Mouse (Mus musculus): Measurements from ENCODE around the gene Schip1. TPM values are rescaled to one million over a fixed set of nuclear protein-coding genes. Genes with fewer than 3 reads are reported as not detected.

Schip1 gene
- polyA plus RNA-seq, 1 experiment from 2014 or later = 71.8 TPM

DNA sequence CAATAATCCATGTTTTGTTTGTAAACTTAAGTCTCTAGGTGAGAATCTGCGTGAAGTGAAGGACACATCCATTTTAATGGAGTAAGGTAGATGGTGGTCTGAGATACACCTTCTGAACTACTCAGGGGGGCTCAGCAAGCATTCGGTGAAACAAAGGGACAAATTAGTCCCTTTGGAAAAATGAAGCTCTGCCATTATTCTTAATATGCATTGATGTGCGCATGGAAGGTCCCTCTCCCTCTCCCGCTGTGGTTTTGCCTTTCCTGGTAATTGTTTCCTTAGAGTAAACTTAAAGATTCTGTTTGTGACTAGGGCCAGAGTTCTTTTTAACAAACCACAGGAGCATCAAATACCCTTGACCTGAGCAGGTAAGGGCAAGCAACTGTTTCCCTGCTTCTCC, 242.1 kb downstream of the Schip1 start:
- no peak overlapping the region for H3K9ac ChIP-seq (ENCODE audit: low read depth, low read length)
- H3K27me3 ChIP-seq (ENCODE audit: insufficient read depth, low read length) = no peaks in the 10 kb centered on the region
- H3K27ac ChIP-seq = no peak overlapping the region
- H3K36me3 ChIP-seq (ENCODE audit: insufficient read depth, low read length) = no peaks in the 10 kb centered on the region
- no peak for ATAC-seq (replicated peaks; ENCODE audit: low FRiP score, low read depth)
- H3K4me2 ChIP-seq (ENCODE audit: low read length) = no peak overlapping the region
- WGBS = 65% methylated on average over 4 of the region's 4 CpGs
- no peaks in the 10 kb centered on the region for H3K4me1 ChIP-seq (replicated peaks; ENCODE audit: insufficient read depth, low read length)
- H3K9me3 ChIP-seq (replicated peaks; ENCODE audit: low read length) = no peaks in the 10 kb centered on the region
- TF ChIP-seq CTCF (IDR thresholded peaks at IDR 0.05; ENCODE audit: low read depth) = no peak
- DNase-seq (ENCODE audit: low spot score) = no peak
- H3K4me3 ChIP-seq (replicated peaks; ENCODE audit: low read depth, low read length) = no peak overlapping the region

DNA sequence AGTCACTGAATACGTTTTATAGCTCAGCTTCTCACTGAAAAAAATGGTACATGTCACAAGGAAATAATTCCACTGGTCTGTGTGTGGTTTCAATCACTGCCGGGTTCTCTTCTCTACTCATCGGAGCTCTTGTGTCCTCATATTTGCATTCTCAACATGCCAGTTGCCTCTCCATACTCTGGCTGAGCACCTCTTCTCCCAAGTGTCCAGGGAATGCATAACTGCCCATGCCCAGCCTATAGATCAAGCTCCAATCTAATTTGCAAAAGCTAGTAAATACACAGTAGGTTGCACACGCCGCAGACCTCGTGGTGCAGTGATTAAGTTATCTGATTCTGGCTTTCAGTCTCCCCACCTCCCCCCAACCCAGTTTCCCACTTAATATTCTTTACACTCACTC, 261.0 kb downstream of the Schip1 start:
- ATAC-seq (replicated peaks; ENCODE audit: low FRiP score, low read depth) (no peak), DNase-seq (ENCODE audit: low spot score) (no peak)
- Histone ChIP-seq H3K4me3 (replicated peaks; ENCODE audit: low read depth, low read length) (no peak overlapping the region), H3K9ac (ENCODE audit: low read depth, low read length) (no peak overlapping the region), H3K4me2 (ENCODE audit: low read length) (no peak overlapping the region), H3K27me3 (ENCODE audit: insufficient read depth, low read length) (no peaks in the 10 kb centered on the region), H3K36me3 (ENCODE audit: insufficient read depth, low read length) (no peaks in the 10 kb centered on the region), H3K9me3 (replicated peaks; ENCODE audit: low read length) (no peaks in the 10 kb centered on the region), H3K27ac (no peak overlapping the region), H3K4me1 (replicated peaks; ENCODE audit: insufficient read depth, low read length) (no peaks in the 10 kb centered on the region)
- whole genome bisulfite sequencing = 75% methylated on average over 6 of the region's 6 CpGs
- no peak for TF ChIP-seq CTCF (IDR thresholded peaks at IDR 0.05; ENCODE audit: low read depth)

DNA sequence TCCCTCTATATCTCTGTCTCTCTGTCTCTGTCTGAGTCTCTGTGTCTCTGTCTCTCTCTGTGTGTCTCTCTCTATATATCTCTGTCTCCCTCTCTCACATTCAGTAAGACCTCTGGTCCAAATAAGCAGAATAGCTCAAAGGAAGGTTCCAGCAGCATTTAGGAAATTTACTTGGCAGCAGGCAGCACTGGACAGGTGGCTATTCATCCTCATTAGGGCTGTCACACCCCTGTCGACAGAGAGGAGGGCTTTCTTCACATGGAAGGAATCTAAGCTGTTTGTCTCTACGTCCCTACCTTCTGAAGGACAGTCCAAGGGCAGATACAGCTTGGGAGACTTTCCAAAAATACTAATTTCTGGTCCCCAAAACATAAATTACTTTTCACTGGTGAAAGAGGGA, 267.9 kb downstream of the Schip1 start:
- no peak for TF ChIP-seq CTCF (IDR thresholded peaks at IDR 0.05; ENCODE audit: low read depth)
- no peaks in the 10 kb centered on the region for H3K9me3 ChIP-seq (replicated peaks; ENCODE audit: low read length)
- H3K4me3 ChIP-seq (replicated peaks; ENCODE audit: low read depth, low read length) = no peak overlapping the region
- DNase-seq (ENCODE audit: low spot score) (no peak), ATAC-seq (replicated peaks; ENCODE audit: low FRiP score, low read depth) (no peak)
- H3K4me1 ChIP-seq (replicated peaks; ENCODE audit: insufficient read depth, low read length) = no peaks in the 10 kb centered on the region
- 34% methylated on average over 2 of the region's 2 CpGs for WGBS
- H3K27me3 ChIP-seq (ENCODE audit: insufficient read depth, low read length) = no peaks in the 10 kb centered on the region
- H3K27ac ChIP-seq = no peak overlapping the region
- no peaks in the 10 kb centered on the region for H3K36me3 ChIP-seq (ENCODE audit: insufficient read depth, low read length)
- no peak overlapping the region for H3K4me2 ChIP-seq (ENCODE audit: low read length)
- no peak overlapping the region for H3K9ac ChIP-seq (ENCODE audit: low read depth, low read length)

DNA sequence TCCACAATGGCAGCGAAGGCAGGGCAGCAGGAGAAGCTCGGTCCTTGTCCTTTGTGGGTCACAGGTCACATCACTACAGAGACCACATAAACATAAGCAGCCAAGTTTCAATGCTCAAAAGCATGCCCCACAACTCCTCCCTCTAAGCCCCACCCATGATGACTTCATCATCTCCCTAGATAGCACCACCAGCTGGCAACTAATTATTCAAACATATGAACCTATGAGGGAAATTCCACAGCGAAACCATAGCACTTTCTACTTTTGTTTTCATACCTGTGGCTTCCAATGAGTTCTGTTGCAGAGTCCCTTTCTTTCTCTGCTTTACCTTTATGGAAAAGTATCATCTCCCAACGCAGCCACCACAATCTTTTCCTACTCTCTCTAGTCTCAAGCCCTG, 270.9 kb downstream of the Schip1 start:
- Histone ChIP-seq H3K27me3 (ENCODE audit: insufficient read depth, low read length) (no peaks in the 10 kb centered on the region), H3K4me2 (ENCODE audit: low read length) (no peak overlapping the region), H3K4me3 (replicated peaks; ENCODE audit: low read depth, low read length) (no peak overlapping the region), H3K27ac (no peak overlapping the region), H3K9ac (ENCODE audit: low read depth, low read length) (no peak overlapping the region), H3K4me1 (replicated peaks; ENCODE audit: insufficient read depth, low read length) (no peaks in the 10 kb centered on the region), H3K9me3 (replicated peaks; ENCODE audit: low read length) (no peaks in the 10 kb centered on the region), H3K36me3 (ENCODE audit: insufficient read depth, low read length) (no peaks in the 10 kb centered on the region)
- DNase-seq (ENCODE audit: low spot score) (no peak), ATAC-seq (replicated peaks; ENCODE audit: low FRiP score, low read depth) (no peak)
- WGBS = 93% methylated on average over 4 of the region's 4 CpGs
- TF ChIP-seq CTCF (IDR thresholded peaks at IDR 0.05; ENCODE audit: low read depth) = no peak

DNA sequence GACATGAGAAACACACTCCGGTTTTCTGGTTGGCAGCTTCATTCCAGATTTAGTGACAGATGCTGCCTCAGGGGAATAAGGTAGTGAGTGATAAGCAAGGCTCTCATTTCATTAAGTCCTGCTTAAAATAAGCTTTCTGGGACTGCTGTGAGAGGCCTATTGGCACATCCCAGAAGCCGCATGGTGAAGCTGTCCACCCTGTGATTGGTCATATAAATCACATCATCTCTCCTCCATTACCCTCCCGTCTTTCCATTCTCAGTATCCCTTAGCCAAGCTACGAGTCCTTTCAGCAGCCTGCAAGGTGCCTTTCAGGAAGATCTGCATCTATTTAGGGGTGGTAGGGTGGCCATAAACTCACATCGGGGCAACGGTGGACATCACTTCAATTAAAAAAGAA, 286.0 kb downstream of the Schip1 start:
- no peaks in the 10 kb centered on the region for H3K9me3 ChIP-seq (replicated peaks; ENCODE audit: low read length)
- no peaks in the 10 kb centered on the region for H3K4me1 ChIP-seq (replicated peaks; ENCODE audit: insufficient read depth, low read length)
- H3K27ac ChIP-seq = no peak overlapping the region
- WGBS = 38% methylated on average over 6 of the region's 6 CpGs
- TF ChIP-seq CTCF (IDR thresholded peaks at IDR 0.05; ENCODE audit: low read depth) = no peak
- ATAC-seq (replicated peaks; ENCODE audit: low FRiP score, low read depth) = no peak
- no peak overlapping the region for H3K4me2 ChIP-seq (ENCODE audit: low read length)
- H3K4me3 ChIP-seq (replicated peaks; ENCODE audit: low read depth, low read length) = no peak overlapping the region
- H3K9ac ChIP-seq (ENCODE audit: low read depth, low read length) = no peak overlapping the region
- DNase-seq (ENCODE audit: low spot score) = no peak
- no peaks in the 10 kb centered on the region for H3K27me3 ChIP-seq (ENCODE audit: insufficient read depth, low read length)
- no peaks in the 10 kb centered on the region for H3K36me3 ChIP-seq (ENCODE audit: insufficient read depth, low read length)

DNA sequence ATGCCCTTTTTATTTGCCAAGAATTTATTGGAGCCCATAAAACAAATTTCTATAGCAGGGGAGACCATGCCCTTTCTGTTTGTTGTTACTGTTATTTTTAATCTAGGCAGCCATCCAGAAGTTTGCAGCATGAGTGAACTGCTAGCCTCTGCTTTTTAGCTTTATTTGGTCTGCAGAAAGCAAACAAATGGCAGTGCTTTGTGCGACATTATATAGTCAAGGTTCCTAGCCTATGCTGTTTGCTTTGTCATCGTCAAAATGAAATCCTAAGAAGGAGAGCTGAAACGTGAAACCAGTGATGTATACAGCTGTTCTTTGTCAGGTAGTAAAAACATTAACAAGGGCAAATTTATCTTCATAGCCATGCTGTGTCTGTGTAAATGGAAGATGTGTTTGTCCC, 286.9 kb downstream of the Schip1 start:
- Histone ChIP-seq H3K9me3 (replicated peaks; ENCODE audit: low read length) (no peaks in the 10 kb centered on the region), H3K4me3 (replicated peaks; ENCODE audit: low read depth, low read length) (no peak overlapping the region), H3K4me2 (ENCODE audit: low read length) (no peak overlapping the region), H3K27ac (no peak overlapping the region), H3K9ac (ENCODE audit: low read depth, low read length) (no peak overlapping the region), H3K4me1 (replicated peaks; ENCODE audit: insufficient read depth, low read length) (no peaks in the 10 kb centered on the region), H3K36me3 (ENCODE audit: insufficient read depth, low read length) (no peaks in the 10 kb centered on the region), H3K27me3 (ENCODE audit: insufficient read depth, low read length) (no peaks in the 10 kb centered on the region)
- DNase-seq (ENCODE audit: low spot score) (peak; percentile 81), ATAC-seq (replicated peaks; ENCODE audit: low FRiP score, low read depth) (no peak; the same call in 1 of the 2 replicates)
- WGBS = 5% methylated on average over 3 of the region's 3 CpGs
- no peak for TF ChIP-seq CTCF (IDR thresholded peaks at IDR 0.05; ENCODE audit: low read depth)

DNA sequence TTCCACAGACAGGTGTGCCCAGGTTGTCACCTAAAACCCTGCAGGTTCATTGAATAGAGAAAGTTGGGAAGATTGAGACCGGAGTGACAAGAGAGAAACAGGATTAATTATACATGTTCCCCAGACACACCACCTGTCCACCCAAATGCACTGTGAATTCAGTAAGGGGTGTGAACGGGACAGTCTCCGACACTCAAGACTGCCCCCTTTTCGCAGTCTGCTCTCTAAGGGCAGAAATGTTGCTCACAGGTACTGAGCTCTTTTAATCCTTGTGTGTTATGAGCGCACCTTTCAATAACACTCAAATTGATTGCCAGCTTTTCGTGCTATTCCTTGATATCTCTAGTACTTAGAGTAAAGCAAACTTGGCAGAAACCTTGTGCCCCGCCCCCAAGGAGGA, 288.4 kb downstream of the Schip1 start:
- WGBS = 86% methylated on average over 7 of the region's 7 CpGs
- ATAC-seq (replicated peaks; ENCODE audit: low FRiP score, low read depth) (no peak), DNase-seq (ENCODE audit: low spot score) (no peak)
- Histone ChIP-seq H3K36me3 (ENCODE audit: insufficient read depth, low read length) (no peaks in the 10 kb centered on the region), H3K4me1 (replicated peaks; ENCODE audit: insufficient read depth, low read length) (no peaks in the 10 kb centered on the region), H3K4me2 (ENCODE audit: low read length) (no peak overlapping the region), H3K27ac (no peak overlapping the region), H3K9ac (ENCODE audit: low read depth, low read length) (no peak overlapping the region), H3K27me3 (ENCODE audit: insufficient read depth, low read length) (no peaks in the 10 kb centered on the region), H3K4me3 (replicated peaks; ENCODE audit: low read depth, low read length) (no peak overlapping the region), H3K9me3 (replicated peaks; ENCODE audit: low read length) (no peaks in the 10 kb centered on the region)
- no peak for TF ChIP-seq CTCF (IDR thresholded peaks at IDR 0.05; ENCODE audit: low read depth)
